Mouse (Mus musculus) lung, adult 2 months (tissue): ENCODE results near the gene Trp53i11. TPM values are rescaled to one million over a fixed set of nuclear protein-coding genes. Genes with fewer than 3 reads are reported as not detected.

Source experiments
- DNase-seq: peaks from one replicate; pipeline ENCODE4 v3.0.0; 2022
- H3K4me1 ChIP-seq: fragments of 200-500 bp; 2 replicates; pipeline ENCODE4 v1.6.1; 2011; ENCODE audit warnings: low read length; ENCODE audit not compliant: control insufficient read depth, insufficient read depth
- H3K4me3 ChIP-seq: fragments of 200-500 bp; replicated peaks from 2 replicates; pipeline ENCODE3; 2011; ENCODE audit warnings: low read depth, mild to moderate bottlenecking, control low read depth, low read length; ENCODE audit errors: extremely low read depth
- CTCF ChIP-seq: fragments of 200-500 bp; IDR thresholded peaks from 2 replicates; pipeline ENCODE4 v1.5.1; 2011; ENCODE audit warnings: mild to moderate bottlenecking, low read length, control low read depth; ENCODE audit not compliant: insufficient read depth
- POLR2A ChIP-seq: fragments of 200-500 bp; IDR thresholded peaks from 2 replicates; pipeline ENCODE4 v1.6.1; 2011; ENCODE audit warnings: low read depth, mild to moderate bottlenecking, control low read depth, low read length, borderline replicate concordance; ENCODE audit errors: extremely low read depth
- WGBS: fragments of 180-500 bp; shearing (Covaris S2); methylation state at CpG from one replicate; pipeline ENCODE4 v1.1.7; 2018; 5-methylcytosine and 5-hydroxymethylcytosine counted together
- polyA plus RNA-seq: library from polyadenylated mRNA; depleted of rRNA; stranded (reverse); fragments of >200 nt; gene quantifications from 2 replicates; pipeline ENCODE4 v1.2.3, GENCODE M21; 2012

The Trp53i11 gene
- polyA plus RNA-seq, 1 experiment = 31.8 TPM

DNA sequence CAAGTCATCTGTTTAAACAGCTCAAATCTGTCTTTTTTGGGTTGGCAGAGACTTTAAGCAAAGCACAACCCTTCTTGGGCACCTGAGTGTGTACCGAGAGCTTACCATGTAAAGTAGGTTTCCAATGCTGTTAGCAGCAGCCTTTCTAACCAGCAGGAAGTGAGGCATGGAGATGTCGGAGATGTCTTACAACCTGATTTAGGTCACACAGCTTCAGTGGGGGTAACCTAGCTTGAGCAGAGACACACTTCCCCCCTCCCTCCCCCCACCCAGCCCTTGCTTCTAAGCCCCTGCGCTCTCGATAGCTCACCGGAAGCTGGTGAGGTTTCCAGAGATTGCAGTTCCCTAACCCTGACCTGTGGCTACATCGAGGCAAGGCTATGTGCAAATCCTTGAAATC, 17.2 kb downstream of the Trp53i11 start:
- Histone ChIP-seq H3K4me1 (peaks cover under 1% of the 10 kb centered on the region; the same call in 1 of the 2 replicates), H3K4me3 (no peak overlapping the region)
- WGBS = 78% methylated on average over 6 of the region's 6 CpGs
- TF ChIP-seq CTCF (no peak), POLR2A (no peak)
- DNase-seq = no peak

- no peak for DNase-seq
- H3K4me3 ChIP-seq = no peak overlapping the region
- H3K4me1 ChIP-seq = no peaks in the 10 kb centered on the region
- 100% methylated on average over 1 of the region's 1 CpGs for WGBS
- no peak for TF ChIP-seq CTCF
- no peak for TF ChIP-seq POLR2A
Measured at GRCm38 (mm10) chr2:93206126-93206525, 18.8 kb downstream of the Trp53i11 start.

DNA sequence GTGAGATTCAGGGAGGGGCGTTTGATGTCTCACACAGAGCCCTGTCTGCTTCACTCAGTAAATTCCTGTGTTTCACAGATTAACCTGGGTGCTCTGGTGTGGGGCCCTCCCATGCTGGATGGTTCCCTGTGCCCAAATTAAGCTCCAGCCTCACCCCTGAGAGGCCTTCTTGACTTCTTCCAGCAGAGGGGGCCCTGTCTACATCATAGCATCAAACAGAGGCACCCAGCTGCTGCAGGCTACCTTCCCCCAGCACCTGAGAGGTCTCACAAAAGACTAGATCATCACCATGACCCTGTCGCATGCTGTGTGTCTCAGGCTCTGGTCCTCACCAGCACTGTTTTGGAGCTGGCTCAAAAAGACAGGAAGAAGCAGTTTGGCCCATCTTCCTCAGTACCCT, 25.0 kb downstream of the Trp53i11 start:
- DNase-seq = no peak
- no peak for TF ChIP-seq CTCF
- TF ChIP-seq POLR2A = no peak
- peaks cover 6% of the 10 kb centered on the region; the same call in 1 of the 2 replicates for H3K4me1 ChIP-seq
- 89% methylated on average over 2 of the region's 2 CpGs for WGBS
- H3K4me3 ChIP-seq = no peak overlapping the region

GRCm38 (mm10) chr2:93212865-93213264, 25.5 kb downstream of the Trp53i11 start:
- no peak overlapping the region for H3K4me3 ChIP-seq
- WGBS = 92% methylated on average over 2 of the region's 2 CpGs
- no peak for DNase-seq
- TF ChIP-seq CTCF = no peak
- TF ChIP-seq POLR2A = no peak
- H3K4me1 ChIP-seq = peaks cover 9% of the 10 kb centered on the region; the same call in 1 of the 2 replicates

- Histone ChIP-seq H3K4me3 (no peak overlapping the region), H3K4me1 (peaks cover 13% of the 10 kb centered on the region; the same call in 1 of the 2 replicates)
- no peak for DNase-seq
- 52% methylated on average over 1 of the region's 1 CpGs for WGBS
- no peak for TF ChIP-seq POLR2A
- no peak for TF ChIP-seq CTCF
Measured at GRCm38 (mm10) chr2:93214192-93214591, 26.8 kb downstream of the Trp53i11 start.

DNA sequence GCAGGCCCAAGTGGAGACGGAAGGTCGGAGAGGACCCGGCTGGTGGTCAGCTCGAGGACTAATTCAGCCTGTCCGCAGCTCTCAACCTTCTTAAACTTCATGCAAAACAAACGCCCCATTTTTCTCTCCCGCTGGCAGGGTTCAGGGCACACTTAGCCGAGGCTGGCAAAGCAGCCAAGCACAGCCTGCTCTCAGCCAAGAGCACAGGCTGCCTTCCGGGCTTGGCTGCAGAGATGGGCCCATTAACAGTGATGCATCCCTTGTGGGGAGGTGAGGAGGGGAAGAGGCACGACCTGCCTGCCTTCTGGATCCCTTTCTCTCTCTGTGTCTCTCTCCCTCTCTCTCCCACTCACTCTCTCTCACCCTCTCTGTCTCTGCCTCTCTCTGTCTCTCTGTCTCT, 28.4 kb downstream of the Trp53i11 start:
- WGBS = 77% methylated on average over 10 of the region's 10 CpGs
- TF ChIP-seq POLR2A = no peak
- no peak for TF ChIP-seq CTCF
- peaks cover 13% of the 10 kb centered on the region; the same call in 1 of the 2 replicates for H3K4me1 ChIP-seq

DNA sequence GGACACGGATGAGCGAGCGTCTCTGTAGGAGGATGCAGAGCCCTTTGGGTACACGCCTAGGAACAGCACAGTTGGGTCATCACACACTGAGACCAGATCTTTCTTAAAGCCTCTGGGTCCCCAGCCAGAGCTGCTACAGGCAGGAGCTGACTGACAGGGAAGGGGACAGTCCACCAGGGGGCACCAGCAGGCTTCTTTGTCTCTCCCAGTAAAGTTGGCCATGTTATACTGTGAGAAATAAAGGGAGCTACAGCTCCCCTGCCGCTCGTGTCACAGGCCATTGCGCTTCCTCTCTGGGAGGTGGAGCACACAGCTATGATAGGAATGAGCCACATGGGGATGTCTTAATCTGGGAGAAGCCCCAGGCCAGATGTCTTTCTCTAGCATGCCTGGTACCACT, 29.7 kb downstream of the Trp53i11 start:
- TF ChIP-seq CTCF (peak; percentile 70), POLR2A (no peak)
- H3K4me1 ChIP-seq = peaks cover 13% of the 10 kb centered on the region; the same call in 1 of the 2 replicates
- no peak overlapping the region for H3K4me3 ChIP-seq
- 24% methylated on average over 7 of the region's 7 CpGs for WGBS
- DNase-seq = peak; percentile 76

More for the DNA sequence above, 28.4 kb downstream of the Trp53i11 start:
- H3K4me3 ChIP-seq = no peak overlapping the region
- DNase-seq = no peak

- TF ChIP-seq POLR2A (no peak), CTCF (no peak)
- WGBS = 64% methylated on average over 7 of the region's 7 CpGs
- no peak overlapping the region for H3K4me3 ChIP-seq
- DNase-seq = no peak
- H3K4me1 ChIP-seq = peaks cover 14% of the 10 kb centered on the region; the same call in 1 of the 2 replicates
Measured at GRCm38 (mm10) chr2:93218353-93218990, 31.1 kb downstream of the Trp53i11 start.

- 96% methylated on average over 3 of the region's 3 CpGs for WGBS
- H3K4me1 ChIP-seq = peaks cover 9% of the 10 kb centered on the region; the same call in 1 of the 2 replicates
- DNase-seq = no peak
- H3K4me3 ChIP-seq = no peak overlapping the region
- TF ChIP-seq CTCF = no peak
- TF ChIP-seq POLR2A = no peak
Measured at GRCm38 (mm10) chr2:93219576-93219975, 32.2 kb downstream of the Trp53i11 start.

GRCm38 (mm10) chr2:93220447-93220846, 33.1 kb downstream of the Trp53i11 start:
- no peak for DNase-seq
- Histone ChIP-seq H3K4me3 (no peak overlapping the region), H3K4me1 (peaks cover 9% of the 10 kb centered on the region; the same call in 1 of the 2 replicates)
- TF ChIP-seq POLR2A (no peak), CTCF (no peak)
- 73% methylated on average over 5 of the region's 5 CpGs for WGBS
